Mouse (Mus musculus) macrophage (primary cell): ENCODE results near the gene Pdcd10. TPM values are rescaled to one million over a fixed set of nuclear protein-coding genes. Genes with fewer than 3 reads are reported as not detected.

Experiments used
- H3K27ac ChIP-seq: fragments of 350-480 bp; formaldehyde crosslinking; 2 replicates; pipeline ENCODE4 v1.9.0; 2021
- H3K36me3 ChIP-seq: fragments of 350-480 bp; formaldehyde crosslinking; 2 replicates; pipeline ENCODE4 v1.9.0; 2021; ENCODE audit errors: inconsistent target
- H3K4me3 ChIP-seq: fragments of 350-480 bp; formaldehyde crosslinking; 2 replicates; pipeline ENCODE4 v1.9.0; 2021; ENCODE audit errors: inconsistent target
- H3K79me2 ChIP-seq: fragments of 350-480 bp; formaldehyde crosslinking; 2 replicates; pipeline ENCODE4 v1.9.0; 2021; ENCODE audit errors: inconsistent target
- WGBS: methylation state at CpG from one replicate; pipeline ENCODE4 v1.1.7; 2026; ENCODE audit warnings: inconsistent platforms; ENCODE audit not compliant: missing documents; 5-methylcytosine and 5-hydroxymethylcytosine counted together
- polyA plus RNA-seq: library from polyadenylated mRNA; stranded (reverse); fragments of 250-400 nt; gene quantifications from 3 replicates; pipeline ENCODE4 v1.2.4, GENCODE M21; 2018; ENCODE audit warnings: inconsistent platforms

Pdcd10 gene
- polyA plus RNA-seq, 1 experiment from 2014 or later = 159 TPM

GRCm38 (mm10) chr3:75522527-75522926 is 34.1 kb downstream of the Pdcd10 start:
- H3K4me3 ChIP-seq = no peak overlapping the region
- 100% methylated on average over 1 of the region's 1 CpGs for WGBS
- H3K27ac ChIP-seq = no peak overlapping the region
- H3K36me3 ChIP-seq = peaks cover 70% of the 10 kb centered on the region
- H3K79me2 ChIP-seq = no peaks in the 10 kb centered on the region

- H3K79me2 ChIP-seq = no peaks in the 10 kb centered on the region
- no peak overlapping the region for H3K27ac ChIP-seq
- H3K36me3 ChIP-seq = peaks cover 58% of the 10 kb centered on the region
- 97% methylated on average over 2 of the region's 2 CpGs for WGBS
- H3K4me3 ChIP-seq = no peak overlapping the region
Observed at GRCm38 (mm10) chr3:75521314-75521713, 35.3 kb downstream of the Pdcd10 start.

GRCm38 (mm10) chr3:75517631-75518250 is 38.9 kb downstream of the Pdcd10 start:
- WGBS = 76% methylated on average over 7 of the region's 7 CpGs
- Histone ChIP-seq H3K79me2 (no peaks in the 10 kb centered on the region), H3K36me3 (peaks cover 46% of the 10 kb centered on the region; the same call in 1 of the 2 replicates), H3K4me3 (no peak overlapping the region), H3K27ac (no peak overlapping the region)

- WGBS = 34% methylated on average over 7 of the region's 7 CpGs
- H3K27ac ChIP-seq = no peak overlapping the region
- H3K79me2 ChIP-seq = no peaks in the 10 kb centered on the region
- no peaks in the 10 kb centered on the region for H3K36me3 ChIP-seq
- H3K4me3 ChIP-seq = no peak overlapping the region
Observed at GRCm38 (mm10) chr3:75498961-75499960, 57.4 kb downstream of the Pdcd10 start.

GRCm38 (mm10) chr3:75492913-75493312 is 63.7 kb downstream of the Pdcd10 start:
- 72% methylated on average over 3 of the region's 3 CpGs for WGBS
- H3K79me2 ChIP-seq = no peaks in the 10 kb centered on the region
- H3K4me3 ChIP-seq = no peak overlapping the region
- H3K27ac ChIP-seq = no peak overlapping the region
- H3K36me3 ChIP-seq = no peaks in the 10 kb centered on the region

- Histone ChIP-seq H3K36me3 (no peaks in the 10 kb centered on the region), H3K27ac (no peak within 1 kb of the TSS), H3K4me3 (no peak within 1 kb of the TSS), H3K79me2 (no peaks in the 10 kb centered on the region)
- WGBS = 66% methylated on average over 2 of the region's 2 CpGs
Observed at GRCm38 (mm10) chr3:75482056-75482455, 74.6 kb downstream of the Pdcd10 start, which contains the start of gene Wdr49. Gene Wdr49 (minus strand): TSS chr3:75482156.

- WGBS = 84% methylated on average over 7 of the region's 7 CpGs
- H3K36me3 ChIP-seq = no peaks in the 10 kb centered on the region
- no peak overlapping the region for H3K4me3 ChIP-seq
- H3K79me2 ChIP-seq = no peaks in the 10 kb centered on the region
- H3K27ac ChIP-seq = no peak overlapping the region
Observed at GRCm38 (mm10) chr3:75475106-75475505, 81.5 kb downstream of the Pdcd10 start.

GRCm38 (mm10) chr3:75474657-75475056 is 82.0 kb downstream of the Pdcd10 start:
- Histone ChIP-seq H3K27ac (no peak overlapping the region), H3K4me3 (no peak overlapping the region), H3K79me2 (no peaks in the 10 kb centered on the region), H3K36me3 (no peaks in the 10 kb centered on the region)
- 92% methylated on average over 7 of the region's 7 CpGs for WGBS

- no peaks in the 10 kb centered on the region for H3K36me3 ChIP-seq
- H3K79me2 ChIP-seq = no peaks in the 10 kb centered on the region
- WGBS = 84% methylated on average over 7 of the region's 7 CpGs
- no peak overlapping the region for H3K27ac ChIP-seq
- H3K4me3 ChIP-seq = no peak overlapping the region
Observed at GRCm38 (mm10) chr3:75468154-75468553, 88.5 kb downstream of the Pdcd10 start.

Other genes starting within 250 kb of the Pdcd10 start
- not detected in 3 replicates for gene Wdr49, start 74.7 kb downstream of the Pdcd10 start, polyA plus RNA-seq
- 0.11 to 0.16 TPM (median 0.15 TPM) in 3 replicates for gene Serpini1, start 691 bp upstream of the Pdcd10 start, polyA plus RNA-seq
- gene Gm29133, start 191.3 kb upstream of the Pdcd10 start, polyA plus RNA-seq = not detected in 3 replicates